Mouse (Mus musculus) kidney, embryonic 15.5 days (tissue): Measurements from ENCODE around the gene Chgb. TPM values are rescaled to one million over a fixed set of nuclear protein-coding genes. Genes with fewer than 3 reads are reported as not detected.

Experiments used
- ATAC-seq: fragments of 200-750 bp; cut with Nextera tagmentation; replicated peaks from 2 replicates; pipeline ENCODE4 v1.8.0; 2017; ENCODE audit warnings: moderate TSS enrichment; ENCODE audit not compliant: low FRiP score
- H3K27ac ChIP-seq: fragments of 300-500 bp; sonication (generic); 2 replicates; pipeline ENCODE4 v1.5.1; 2015; ENCODE audit warnings: mild to moderate bottlenecking, inconsistent platforms
- H3K27me3 ChIP-seq: fragments of 300-500 bp; sonication (generic); 2 replicates; pipeline ENCODE4 v1.6.1; 2015; ENCODE audit warnings: inconsistent platforms
- H3K36me3 ChIP-seq: fragments of 300-500 bp; sonication (generic); 2 replicates; pipeline ENCODE4 v1.6.1; 2015; ENCODE audit warnings: inconsistent platforms
- H3K4me1 ChIP-seq: fragments of 300-500 bp; sonication (generic); 2 replicates; pipeline ENCODE4 v1.6.1; 2015; ENCODE audit warnings: inconsistent platforms
- H3K4me2 ChIP-seq: fragments of 300-500 bp; sonication (generic); 2 replicates; pipeline ENCODE4 v1.6.1; 2015; ENCODE audit warnings: moderate library complexity, mild to moderate bottlenecking, inconsistent platforms
- H3K4me3 ChIP-seq: fragments of 300-500 bp; sonication (generic); replicated peaks from 2 replicates; pipeline ENCODE4 v1.5.1; 2015; ENCODE audit warnings: mild to moderate bottlenecking, inconsistent platforms
- H3K9ac ChIP-seq: fragments of 300-500 bp; sonication (generic); 2 replicates; pipeline ENCODE4 v1.6.1; 2015; ENCODE audit warnings: mild to moderate bottlenecking, inconsistent platforms
- H3K9me3 ChIP-seq: fragments of 300-500 bp; sonication (generic); replicated peaks from 2 replicates; pipeline ENCODE4 v1.6.1; 2016; ENCODE audit warnings: inconsistent platforms
- WGBS: fragments of 180-500 bp; shearing (Covaris S2); methylation state at CpG from one replicate; pipeline ENCODE4 v1.1.7; 2015; ENCODE audit warnings: mixed read lengths; 5-methylcytosine and 5-hydroxymethylcytosine counted together
- polyA plus RNA-seq: library from polyadenylated mRNA; unstranded; fragments of >200 nt; fragmentation: Nextera tagmentation; extraction: Ambion mirVana; gene quantifications from 2 replicates; pipeline ENCODE4 v1.2.1, GENCODE M21; 2015

Gene Chgb
- polyA plus RNA-seq, 1 experiment from 2014 or later, result 31.0 TPM

- no peaks in the 10 kb centered on the region for H3K27me3 ChIP-seq
- no peaks in the 10 kb centered on the region for H3K36me3 ChIP-seq
- no peak overlapping the region for H3K27ac ChIP-seq
- H3K4me3 ChIP-seq, result no peak overlapping the region
- H3K9ac ChIP-seq, result no peak overlapping the region
- H3K9me3 ChIP-seq, result no peaks in the 10 kb centered on the region
- WGBS, result 81% methylated on average over 5 of the region's 5 CpGs
- no peak overlapping the region for H3K4me2 ChIP-seq
- ATAC-seq, result no peak
- no peaks in the 10 kb centered on the region for H3K4me1 ChIP-seq
Measured at GRCm38 (mm10) chr2:132757911-132758310, 23.2 kb upstream of the Chgb start.

GRCm38 (mm10) chr2:132770822-132771221 is 10.3 kb upstream of the Chgb start:
- ATAC-seq, result no peak
- WGBS, result 85% methylated on average over 1 of the region's 1 CpGs
- H3K27ac ChIP-seq, result no peak overlapping the region

GRCm38 (mm10) chr2:132781439-132782068 is 476 bp downstream of the Chgb start:
- under 1% methylated on average over 41 of the region's 41 CpGs for WGBS
- H3K27ac ChIP-seq, result no peak overlapping the region
- H3K36me3 ChIP-seq, result no peaks in the 10 kb centered on the region
- peak overlapping the region; percentile 87 for H3K4me2 ChIP-seq
- H3K9me3 ChIP-seq, result no peaks in the 10 kb centered on the region
- H3K9ac ChIP-seq, result no peak overlapping the region
- H3K27me3 ChIP-seq, result peaks cover 12% of the 10 kb centered on the region
- peak overlapping the region; percentile 47 for H3K4me3 ChIP-seq
- peak; percentile 99 for ATAC-seq
- H3K4me1 ChIP-seq, result peaks cover 6% of the 10 kb centered on the region

More at GRCm38 (mm10) chr2:132770822-132771221, 10.3 kb upstream of the Chgb start:
- Histone ChIP-seq H3K4me2 (no peak overlapping the region), H3K27me3 (no peaks in the 10 kb centered on the region), H3K4me1 (no peaks in the 10 kb centered on the region), H3K9me3 (no peaks in the 10 kb centered on the region), H3K36me3 (no peaks in the 10 kb centered on the region), H3K4me3 (no peak overlapping the region), H3K9ac (no peak overlapping the region)

GRCm38 (mm10) chr2:132784039-132784438 is 3.0 kb downstream of the Chgb start:
- Histone ChIP-seq H3K27ac (no peak overlapping the region), H3K36me3 (no peaks in the 10 kb centered on the region), H3K27me3 (peaks cover 12% of the 10 kb centered on the region), H3K9ac (no peak overlapping the region), H3K4me3 (no peak overlapping the region), H3K4me1 (peaks cover 6% of the 10 kb centered on the region), H3K4me2 (no peak overlapping the region), H3K9me3 (no peaks in the 10 kb centered on the region)
- WGBS, result 84% methylated on average over 6 of the region's 6 CpGs
- ATAC-seq, result no peak

- Histone ChIP-seq H3K4me1 (no peaks in the 10 kb centered on the region), H3K4me2 (no peak overlapping the region), H3K4me3 (no peak overlapping the region), H3K9ac (no peak overlapping the region), H3K27ac (no peak overlapping the region), H3K27me3 (no peaks in the 10 kb centered on the region), H3K9me3 (no peaks in the 10 kb centered on the region), H3K36me3 (no peaks in the 10 kb centered on the region)
- ATAC-seq, result no peak
- WGBS, result 87% methylated on average over 19 of the region's 19 CpGs
Measured at GRCm38 (mm10) chr2:132793441-132794203, 12.5 kb downstream of the Chgb start.

- Histone ChIP-seq H3K27ac (no peak overlapping the region), H3K36me3 (no peaks in the 10 kb centered on the region), H3K4me2 (no peak overlapping the region), H3K27me3 (no peaks in the 10 kb centered on the region), H3K9ac (no peak overlapping the region), H3K4me1 (no peaks in the 10 kb centered on the region), H3K4me3 (no peak overlapping the region), H3K9me3 (no peaks in the 10 kb centered on the region)
- WGBS, result 81% methylated on average over 7 of the region's 7 CpGs
- no peak for ATAC-seq
Measured at GRCm38 (mm10) chr2:132794204-132794586, 13.1 kb downstream of the Chgb start.

GRCm38 (mm10) chr2:132802976-132803375 is 21.9 kb downstream of the Chgb start:
- Histone ChIP-seq H3K27ac (no peak overlapping the region), H3K27me3 (no peaks in the 10 kb centered on the region), H3K9me3 (peaks cover 4% of the 10 kb centered on the region; the same call in 1 of the 2 replicates), H3K36me3 (peaks cover 51% of the 10 kb centered on the region), H3K9ac (no peak overlapping the region), H3K4me1 (no peaks in the 10 kb centered on the region), H3K4me2 (no peak overlapping the region), H3K4me3 (no peak overlapping the region)
- ATAC-seq, result no peak
- 89% methylated on average over 2 of the region's 2 CpGs for WGBS

- under 1% methylated on average over 59 of the region's 59 CpGs for WGBS
- Histone ChIP-seq H3K4me1 (peaks cover 18% of the 10 kb centered on the region), H3K9ac (peak within 1 kb of the TSS; percentile 72), H3K36me3 (peaks cover 34% of the 10 kb centered on the region), H3K27me3 (no peaks in the 10 kb centered on the region), H3K9me3 (no peaks in the 10 kb centered on the region), H3K4me3 (peak within 1 kb of the TSS; percentile 91), H3K4me2 (peak within 1 kb of the TSS; percentile 84), H3K27ac (peak within 1 kb of the TSS; percentile 80)
- ATAC-seq, result peak; percentile 100
Measured at GRCm38 (mm10) chr2:132815608-132816314, 34.7 kb downstream of the Chgb start, which contains the start of the genes Trmt6 and Mcm8. Trmt6 (minus strand) TSS chr2:132816055. Mcm8 (plus strand) TSS chr2:132816141.

- Histone ChIP-seq H3K27ac (no peak overlapping the region), H3K4me1 (no peaks in the 10 kb centered on the region), H3K4me2 (no peak overlapping the region), H3K4me3 (no peak overlapping the region), H3K9ac (no peak overlapping the region), H3K36me3 (peaks cover 44% of the 10 kb centered on the region), H3K27me3 (no peaks in the 10 kb centered on the region), H3K9me3 (no peaks in the 10 kb centered on the region)
- WGBS, result 88% methylated on average over 4 of the region's 4 CpGs
- no peak for ATAC-seq
Measured at GRCm38 (mm10) chr2:132841071-132841470, 60.0 kb downstream of the Chgb start.

Other genes starting within 250 kb of the Chgb start
- gene Gpcpd1, start 193.5 kb upstream of the Chgb start, polyA plus RNA-seq, result 33.6 and 34.1 TPM in 2 replicates
- gene Shld1, start 94.3 kb upstream of the Chgb start, polyA plus RNA-seq, result 15.2 and 16.2 TPM in 2 replicates
- 31.0 and 31.2 TPM in 2 replicates for gene Trmt6, start 34.8 kb downstream of the Chgb start, polyA plus RNA-seq
- 15.7 and 16.8 TPM in 2 replicates for gene Mcm8, start 34.9 kb downstream of the Chgb start, polyA plus RNA-seq
- 11.2 and 16.5 TPM in 2 replicates for gene Crls1, start 65.4 kb downstream of the Chgb start, polyA plus RNA-seq
- 1.3 and 2.3 TPM in 2 replicates for gene Lrrn4, start 99.6 kb downstream of the Chgb start, polyA plus RNA-seq
- 14.9 and 16.2 TPM in 2 replicates for gene Fermt1, start 164.6 kb downstream of the Chgb start, polyA plus RNA-seq